Mouse (Mus musculus) liver, embryonic 14.5 days (tissue): ENCODE data around the gene Fam163b. TPM values are rescaled to one million over a fixed set of nuclear protein-coding genes. Genes with fewer than 3 reads are reported as not detected.

Experiments
- ATAC-seq: fragments of 200-750 bp; cut with Nextera tagmentation; 2 replicates; pipeline ENCODE4 v1.8.0; 2017; ENCODE audit warnings: moderate number of reproducible peaks, mild to moderate bottlenecking, moderate library complexity; ENCODE audit not compliant: insufficient read depth
- DNase-seq, 3 experiments: peaks; one replicate each; pipeline ENCODE4 v3.0.0-alpha.2; 2012 to 2013; ENCODE audit warnings: low read depth in 3 of 3, low spot score in 3 of 3
- H3K27ac ChIP-seq: fragments of 300-500 bp; sonication (generic); 2 replicates; pipeline ENCODE4 v1.5.1; 2014; ENCODE audit warnings: moderate library complexity, mild to moderate bottlenecking, control low read depth, inconsistent platforms
- H3K27me3 ChIP-seq: fragments of 300-500 bp; sonication (generic); 2 replicates; pipeline ENCODE4 v1.6.1; 2014; ENCODE audit warnings: mild to moderate bottlenecking, low read length, moderate library complexity; ENCODE audit not compliant: control insufficient read depth, insufficient read depth
- H3K36me3 ChIP-seq: fragments of 300-500 bp; sonication (generic); replicated peaks from 2 replicates; pipeline ENCODE4 v1.6.1; 2014; ENCODE audit warnings: low read depth; ENCODE audit not compliant: control insufficient read depth, insufficient read depth
- H3K4me1 ChIP-seq, 2 experiments: fragments of 200-500 bp in 1 of 2; fragments of 300-500 bp in 1 of 2; sonication (generic) in 1 of 2; replicated peaks; 2 replicates each; pipeline ENCODE4 v1.6.1; 2012 to 2014; ENCODE audit warnings: antibody characterized with exemption in 1 of 2, inconsistent platforms in 1 of 2, low read length in 1 of 2; ENCODE audit not compliant: control insufficient read depth in 2 of 2, insufficient read depth in 2 of 2
- H3K4me2 ChIP-seq: fragments of 300-500 bp; sonication (generic); 2 replicates; pipeline ENCODE4 v1.6.1; 2014; ENCODE audit warnings: low read depth, mild to moderate bottlenecking, control low read depth, moderate library complexity
- H3K4me3 ChIP-seq, 2 experiments: fragments of 200-500 bp in 1 of 2; fragments of 300-500 bp in 1 of 2; sonication (generic) in 1 of 2; 2 replicates each; pipeline ENCODE4 v1.5.1; 2012 to 2014; ENCODE audit warnings: low read depth in 2 of 2, low read length in 2 of 2, mild to moderate bottlenecking in 2 of 2, control low read depth in 1 of 2, inconsistent platforms in 1 of 2, moderate library complexity in 1 of 2; ENCODE audit not compliant: insufficient read depth in 1 of 2
- H3K9ac ChIP-seq: fragments of 300-500 bp; sonication (generic); replicated peaks from 2 replicates; pipeline ENCODE4 v1.6.1; 2014; ENCODE audit warnings: mild to moderate bottlenecking, control low read depth, moderate library complexity
- H3K9me3 ChIP-seq: fragments of 300-500 bp; sonication (generic); 2 replicates; pipeline ENCODE4 v1.6.1; 2016; ENCODE audit warnings: low read length, mixed read lengths; ENCODE audit not compliant: control insufficient read depth
- CTCF ChIP-seq: IDR thresholded peaks from 2 replicates; pipeline ENCODE4 v1.5.1; 2016; ENCODE audit warnings: antibody characterized with exemption, low read depth, control low read depth
- EP300 ChIP-seq: IDR thresholded peaks from 2 replicates; pipeline ENCODE4 v1.6.1; 2016; ENCODE audit warnings: antibody characterized with exemption, low read depth
- WGBS: fragments of 180-500 bp; shearing (Covaris S2); extraction: QIAGEN DNeasy Blood & Tissue Kit; methylation state at CpG from one replicate; pipeline ENCODE4 v1.1.7; 2014; ENCODE audit not compliant: insufficient replicate concordance; 5-methylcytosine and 5-hydroxymethylcytosine counted together
- polyA plus RNA-seq, 2 experiments: library from polyadenylated mRNA; depleted of rRNA in 1 of 2; stranded (reverse) in 1 of 2; unstranded in 1 of 2; fragments of >200 nt; fragmentation: Nextera tagmentation in 1 of 2; extraction: Ambion mirVana in 1 of 2; gene quantifications; 2 replicates each; pipeline versions ENCODE4 v1.2.1 to v1.2.3; 2012 to 2014

Fam163b gene
- polyA plus RNA-seq, 2 experiments = 0.01 TPM; not detected in 1

GRCm38 (mm10) chr2:27069646-27070045 lies 72.6 kb downstream of the Fam163b start:
- ATAC-seq (no peak), DNase-seq (no peak)
- no peaks in the 10 kb centered on the region for H3K9me3 ChIP-seq
- H3K4me3 ChIP-seq = no peak overlapping the region
- H3K27me3 ChIP-seq = no peaks in the 10 kb centered on the region
- H3K36me3 ChIP-seq = no peaks in the 10 kb centered on the region
- no peak overlapping the region for H3K27ac ChIP-seq
- H3K9ac ChIP-seq = no peak overlapping the region
- H3K4me1 ChIP-seq = no peaks in the 10 kb centered on the region
- TF ChIP-seq CTCF (no peak), EP300 (no peak)
- 46% methylated on average over 3 of the region's 3 CpGs for WGBS
- no peak overlapping the region for H3K4me2 ChIP-seq

DNA sequence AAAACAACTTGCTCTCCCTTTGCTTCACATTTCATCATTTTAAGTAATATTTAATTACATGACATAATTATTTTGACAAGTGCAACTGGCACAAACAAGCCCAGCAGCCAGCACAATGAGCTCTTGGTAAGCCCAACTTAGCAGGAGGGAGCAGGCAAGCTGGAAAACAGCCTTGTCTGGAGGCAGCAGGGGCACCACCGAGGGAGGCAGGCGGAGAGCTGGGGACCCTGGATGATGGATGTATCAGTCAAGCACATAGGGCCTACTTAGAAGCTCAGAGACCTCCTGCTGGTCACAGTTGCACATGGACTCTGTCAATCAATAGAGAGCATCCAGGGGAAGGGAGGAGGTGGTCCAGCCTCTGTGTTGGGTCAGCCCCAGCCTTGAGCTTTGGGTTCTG lies 74.3 kb downstream of the Fam163b start:
- H3K4me1 ChIP-seq = no peaks in the 10 kb centered on the region
- 56% methylated on average over 2 of the region's 2 CpGs for WGBS
- no peaks in the 10 kb centered on the region for H3K9me3 ChIP-seq
- DNase-seq (no peak), ATAC-seq (no peak)
- H3K4me2 ChIP-seq = no peak overlapping the region
- H3K27me3 ChIP-seq = no peaks in the 10 kb centered on the region
- no peak overlapping the region for H3K27ac ChIP-seq
- H3K4me3 ChIP-seq = no peak overlapping the region
- no peak overlapping the region for H3K9ac ChIP-seq
- TF ChIP-seq EP300 (no peak), CTCF (no peak)
- no peaks in the 10 kb centered on the region for H3K36me3 ChIP-seq

DNA sequence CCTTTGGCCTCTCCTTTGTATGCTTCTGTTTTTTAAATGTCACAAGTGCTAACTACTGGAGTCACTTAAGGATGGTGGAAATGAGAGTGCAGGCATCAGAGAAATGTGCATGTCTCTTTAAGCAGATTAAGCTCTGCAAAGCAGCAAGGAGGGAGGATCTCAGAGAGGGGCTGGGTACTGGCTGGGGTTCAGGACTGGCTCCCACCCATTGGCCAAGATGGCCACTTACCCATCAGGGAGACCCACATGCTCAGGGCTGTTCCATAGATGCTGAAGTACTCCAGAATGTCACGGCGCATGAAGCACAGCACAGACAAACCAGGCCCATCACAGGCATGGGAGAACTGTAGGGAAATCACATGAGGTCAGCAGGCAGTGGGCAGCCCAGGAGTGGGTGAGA lies 75.2 kb downstream of the Fam163b start:
- 78% methylated on average over 2 of the region's 2 CpGs for WGBS

More for the DNA sequence above, 75.2 kb downstream of the Fam163b start:
- Histone ChIP-seq H3K9ac (no peak overlapping the region), H3K4me3 (no peak overlapping the region), H3K4me1 (peaks cover 0 to 2% of the 10 kb centered on the region in 2 experiments; a peak in 1 of 4 replicates), H3K27me3 (no peaks in the 10 kb centered on the region), H3K36me3 (no peaks in the 10 kb centered on the region), H3K9me3 (no peaks in the 10 kb centered on the region), H3K27ac (no peak overlapping the region), H3K4me2 (no peak overlapping the region)
- DNase-seq (no peak), ATAC-seq (no peak)
- no peak for TF ChIP-seq EP300
- no peak for TF ChIP-seq CTCF

Other genes with a start within 250 kb of the Fam163b start
- gene Surf6, start 239.6 kb downstream of the Fam163b start, polyA plus RNA-seq (2012; rRNA removed) = 6.2 and 10.6 TPM in 2 replicates
- gene Surf6, start 239.6 kb downstream of the Fam163b start, polyA plus RNA-seq (2014; fragmentation: Nextera tagmentation; extraction: Ambion mirVana) = 6.3 and 7.1 TPM in 2 replicates
- 13.7 and 15.1 TPM in 2 replicates for gene Med22, start 231.8 kb downstream of the Fam163b start, polyA plus RNA-seq (2012; rRNA removed)
- gene Med22, start 231.8 kb downstream of the Fam163b start, polyA plus RNA-seq (2014; fragmentation: Nextera tagmentation; extraction: Ambion mirVana) = 10.4 and 11.4 TPM in 2 replicates
- gene Rpl7a, start 231.7 kb downstream of the Fam163b start, polyA plus RNA-seq (2012; rRNA removed) = 909 and 1,309 TPM in 2 replicates
- 501 and 504 TPM in 2 replicates for gene Rpl7a, start 231.7 kb downstream of the Fam163b start, polyA plus RNA-seq (2014; fragmentation: Nextera tagmentation; extraction: Ambion mirVana)
- 21.0 and 27.2 TPM in 2 replicates for gene Surf2, start 226.1 kb downstream of the Fam163b start, polyA plus RNA-seq (2012; rRNA removed)
- 20.0 and 21.7 TPM in 2 replicates for gene Surf2, start 226.1 kb downstream of the Fam163b start, polyA plus RNA-seq (2014; fragmentation: Nextera tagmentation; extraction: Ambion mirVana)
- 23.1 and 25.8 TPM in 2 replicates for gene Surf1, start 226.0 kb downstream of the Fam163b start, polyA plus RNA-seq (2012; rRNA removed)
- 31.7 and 33.9 TPM in 2 replicates for gene Surf1, start 226.0 kb downstream of the Fam163b start, polyA plus RNA-seq (2014; fragmentation: Nextera tagmentation; extraction: Ambion mirVana)
- 46.5 and 53.4 TPM in 2 replicates for gene Surf4, start 208.6 kb downstream of the Fam163b start, polyA plus RNA-seq (2012; rRNA removed)
- gene Surf4, start 208.6 kb downstream of the Fam163b start, polyA plus RNA-seq (2014; fragmentation: Nextera tagmentation; extraction: Ambion mirVana) = 80.3 and 83.1 TPM in 2 replicates
- gene Stkld1, start 208.4 kb downstream of the Fam163b start, polyA plus RNA-seq (2012; rRNA removed) = 0.03 and 0.07 TPM in 2 replicates
- gene Stkld1, start 208.4 kb downstream of the Fam163b start, polyA plus RNA-seq (2014; fragmentation: Nextera tagmentation; extraction: Ambion mirVana) = 0.10 TPM in 1 of 2 replicates, not detected in the other
- gene Rexo4, start 178.1 kb downstream of the Fam163b start, polyA plus RNA-seq (2012; rRNA removed) = 14.8 and 18.6 TPM in 2 replicates
- 18.0 and 20.1 TPM in 2 replicates for gene Rexo4, start 178.1 kb downstream of the Fam163b start, polyA plus RNA-seq (2014; fragmentation: Nextera tagmentation; extraction: Ambion mirVana)
- gene Adamts13, start 169.1 kb downstream of the Fam163b start, polyA plus RNA-seq (2012; rRNA removed) = 1.3 and 1.8 TPM in 2 replicates
- gene Adamts13, start 169.1 kb downstream of the Fam163b start, polyA plus RNA-seq (2014; fragmentation: Nextera tagmentation; extraction: Ambion mirVana) = 0.89 and 0.91 TPM in 2 replicates
- gene Cacfd1, start 132.6 kb downstream of the Fam163b start, polyA plus RNA-seq (2012; rRNA removed) = 11.0 and 11.8 TPM in 2 replicates
- gene Cacfd1, start 132.6 kb downstream of the Fam163b start, polyA plus RNA-seq (2014; fragmentation: Nextera tagmentation; extraction: Ambion mirVana) = 8.8 TPM in 2 replicates
- 0.12 and 0.17 TPM in 2 replicates for gene Slc2a6, start 114.5 kb downstream of the Fam163b start, polyA plus RNA-seq (2012; rRNA removed)
- 0.20 TPM in 1 of 2 replicates, not detected in the other for gene Slc2a6, start 114.5 kb downstream of the Fam163b start, polyA plus RNA-seq (2014; fragmentation: Nextera tagmentation; extraction: Ambion mirVana)
- 0.03 TPM in 1 of 2 replicates, not detected in the other for gene Mymk, start 70.3 kb downstream of the Fam163b start, polyA plus RNA-seq (2012; rRNA removed)
- not detected in 2 replicates for gene Mymk, start 70.3 kb downstream of the Fam163b start, polyA plus RNA-seq (2014; fragmentation: Nextera tagmentation; extraction: Ambion mirVana)
- 0.31 and 0.47 TPM in 2 replicates for gene Adamtsl2, start 63.1 kb downstream of the Fam163b start, polyA plus RNA-seq (2012; rRNA removed)
- 0.25 and 0.53 TPM in 2 replicates for gene Adamtsl2, start 63.1 kb downstream of the Fam163b start, polyA plus RNA-seq (2014; fragmentation: Nextera tagmentation; extraction: Ambion mirVana)
- gene Dbh, start 22.7 kb upstream of the Fam163b start, polyA plus RNA-seq (2012; rRNA removed) = 0.02 TPM in 1 of 2 replicates, not detected in the other
- not detected in 2 replicates for gene Dbh, start 22.7 kb upstream of the Fam163b start, polyA plus RNA-seq (2014; fragmentation: Nextera tagmentation; extraction: Ambion mirVana)
- gene Sardh, start 105.8 kb upstream of the Fam163b start, polyA plus RNA-seq (2012; rRNA removed) = 18.1 and 21.9 TPM in 2 replicates
- 25.9 and 34.9 TPM in 2 replicates for gene Sardh, start 105.8 kb upstream of the Fam163b start, polyA plus RNA-seq (2014; fragmentation: Nextera tagmentation; extraction: Ambion mirVana)